Mouse (Mus musculus) left cerebral cortex, postnatal 10 days (tissue): Measurements from ENCODE around the gene Pias3. TPM values are rescaled to one million over a fixed set of nuclear protein-coding genes. Genes with fewer than 3 reads are reported as not detected.
A peak's percentile ranks its signal among the peaks of the same experiment; 100 is the strongest.
"Not testable (repeated sequence)": the region's sequence is repeated elsewhere in the genome, so short reads cannot be mapped to it uniquely, and the experiment has no call there.

Experiments used
- DNase-seq, 2 experiments: peaks; one replicate each; pipeline ENCODE4 v3.0.0; 2021 to 2022; ENCODE audit warnings: low spot score in 2 of 2, mixed read lengths in 1 of 2; ENCODE audit errors: extremely low spot score in 1 of 2
- intact Hi-C: fragments of 180-260 bp; cut with DNase I; formaldehyde crosslinking; loops from one replicate; pipeline ENCODE4 v1.15.1; 2025
- total RNA-seq, 2 experiments: library from RNA; stranded (reverse); gene quantifications; 2 replicates each; pipeline ENCODE4 v1.2.3; 2021

Gene Pias3
- 10 to 100 TPM; 19.7 to 26.6 TPM for total RNA-seq

DNA sequence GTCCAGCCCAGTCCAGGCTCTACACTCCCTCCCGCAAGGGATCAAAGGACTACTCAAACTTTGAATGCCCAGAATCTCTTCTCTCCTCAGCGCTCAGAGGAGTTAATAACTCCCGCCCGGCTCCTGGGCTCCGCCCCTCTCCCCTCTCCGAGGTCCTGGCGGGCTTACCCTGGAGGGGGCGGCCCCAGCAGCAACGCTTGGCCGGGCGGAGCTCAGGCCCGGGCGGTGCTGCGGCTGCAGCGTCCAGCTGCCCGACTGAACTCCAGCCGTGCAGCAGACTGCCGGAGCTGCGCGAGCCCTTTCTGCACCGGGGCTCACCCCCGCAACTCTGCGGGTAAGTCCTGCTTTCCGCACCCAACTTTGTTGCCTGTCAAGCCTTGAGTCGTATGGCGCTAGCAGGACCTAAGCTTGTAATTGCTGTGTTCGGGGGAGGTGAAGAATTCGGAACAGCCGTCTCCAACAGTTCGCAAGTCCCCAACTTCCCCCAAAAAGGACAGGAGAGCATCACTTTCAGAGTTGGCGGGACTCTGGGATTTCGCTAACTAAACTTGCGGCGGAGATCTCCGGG is at the start of gene Pias3:
TSS of gene Pias3 (plus strand) at position 187 of the 568 bp plus-strand sequence.
- peak in 1 of 2 experiments; percentile 93 for DNase-seq
- intact Hi-C loops: loop anchor here (5.0 kb wide), 1 partner anchor 149 kb away; no protein-coding TSS in a partner anchor

DNA sequence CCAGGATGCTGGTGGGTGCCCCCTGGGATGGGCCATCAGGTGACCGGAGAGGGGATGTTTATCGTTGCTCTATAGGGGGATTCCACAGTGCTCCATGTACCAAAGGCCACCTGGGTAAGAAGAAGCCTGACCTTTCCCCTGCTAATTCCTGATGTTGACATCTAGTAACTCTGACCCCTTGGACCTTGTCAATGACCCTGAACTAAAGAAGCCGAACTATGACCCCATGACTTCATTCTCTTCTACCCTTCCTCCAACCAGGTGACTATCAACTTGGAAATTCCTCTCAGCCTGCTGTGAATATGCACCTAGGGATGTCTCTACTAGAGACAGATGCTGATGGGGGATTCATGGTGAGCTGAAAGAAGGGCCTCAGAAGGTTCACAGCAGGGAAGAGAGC is 48.8 kb upstream of the Pias3 start:
- intact Hi-C loops: no loop called here

DNA sequence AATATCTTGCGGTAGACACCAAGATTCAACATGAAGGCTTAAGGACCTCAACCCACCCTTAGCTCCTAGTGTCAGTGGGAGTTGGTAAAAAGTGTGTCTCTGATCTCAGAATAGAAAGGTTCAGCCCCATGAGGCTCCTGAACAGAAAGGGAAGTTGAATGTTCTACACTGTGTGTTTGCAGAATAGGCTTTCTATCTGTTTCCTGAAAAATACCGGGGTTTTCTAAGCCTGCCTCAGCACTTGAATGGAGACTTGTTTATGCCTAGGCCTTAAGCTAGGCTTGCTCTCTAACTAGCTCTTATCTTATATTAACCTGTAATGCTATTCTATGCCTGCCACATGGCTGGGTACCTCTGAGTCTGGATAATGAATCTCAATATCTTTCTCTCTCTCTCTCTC is 35.3 kb upstream of the Pias3 start:
- no peak for DNase-seq
- intact Hi-C loops: no loop called here

More for the DNA sequence above, 48.8 kb upstream of the Pias3 start:
- DNase-seq: no peak

DNA sequence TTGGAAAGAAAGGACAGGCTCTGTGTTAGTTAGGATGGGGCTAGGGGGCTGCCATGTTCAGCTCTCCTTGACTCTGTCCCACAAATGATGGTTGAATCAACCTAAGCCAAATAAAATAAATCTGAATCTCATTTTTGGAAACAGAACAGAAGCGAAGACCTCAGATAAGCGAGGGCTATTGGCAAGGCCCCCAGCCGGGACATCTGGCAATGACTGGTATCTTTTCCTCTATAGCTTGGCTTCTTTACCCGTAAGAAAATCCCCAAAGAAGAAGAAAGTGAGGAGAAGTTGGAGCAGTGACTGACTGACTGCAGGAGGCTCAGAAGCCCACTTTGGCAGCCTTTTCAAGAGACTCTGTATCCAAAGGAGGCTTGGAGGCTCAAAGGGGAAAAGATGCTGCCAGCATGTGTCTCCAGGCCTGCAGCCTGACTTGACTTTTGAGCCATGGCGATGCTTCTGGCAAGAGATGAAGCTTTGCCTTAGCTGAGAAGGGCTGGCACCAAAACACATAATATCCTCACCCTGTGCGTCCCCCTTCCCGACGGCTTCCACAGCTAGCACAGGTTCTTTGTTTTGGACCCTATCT is 33.4 kb upstream of the Pias3 start:
- DNase-seq: no peak
- intact Hi-C loops: no loop called here

DNA sequence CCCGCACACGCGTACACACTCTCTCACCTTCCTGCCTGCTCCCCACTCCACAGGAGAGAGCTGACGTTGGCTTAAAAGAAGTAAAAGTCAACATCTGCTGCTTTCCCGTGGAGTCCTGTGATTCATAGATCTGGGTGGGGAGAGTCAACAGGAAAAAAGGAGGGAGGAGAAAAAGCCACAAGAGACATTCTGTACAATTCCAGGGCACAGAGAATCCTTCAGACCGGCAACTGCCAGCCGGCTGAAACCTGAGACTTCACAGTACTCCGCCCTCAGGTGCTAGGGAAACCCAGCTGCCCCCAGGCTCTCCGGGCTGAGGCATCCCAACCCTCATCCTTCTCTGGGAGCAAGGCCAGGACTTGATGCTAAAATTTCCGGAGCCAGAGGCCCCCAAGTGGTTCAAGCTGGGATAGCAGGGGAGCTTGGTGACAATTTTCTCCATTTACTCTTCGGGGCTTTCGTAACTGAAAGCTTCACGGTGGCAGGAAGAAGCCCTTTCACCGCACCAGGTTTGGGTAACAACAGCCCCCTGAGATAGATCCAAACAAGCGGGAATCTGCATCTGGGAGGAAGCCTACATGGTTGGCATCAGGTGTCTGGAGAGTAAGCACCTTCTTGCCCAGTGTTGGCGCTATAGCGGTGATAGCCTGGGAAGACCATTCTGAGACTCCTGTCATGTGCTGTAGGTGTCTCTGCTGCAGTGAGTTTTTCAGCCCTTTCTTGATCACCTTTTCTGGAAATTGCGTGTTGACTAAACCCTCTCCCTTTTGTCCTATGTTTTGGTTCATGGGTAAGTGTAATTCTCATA is 32.5 kb upstream of the Pias3 start:
- intact Hi-C loops: no loop called here
- peak; percentile 86 for DNase-seq

DNA sequence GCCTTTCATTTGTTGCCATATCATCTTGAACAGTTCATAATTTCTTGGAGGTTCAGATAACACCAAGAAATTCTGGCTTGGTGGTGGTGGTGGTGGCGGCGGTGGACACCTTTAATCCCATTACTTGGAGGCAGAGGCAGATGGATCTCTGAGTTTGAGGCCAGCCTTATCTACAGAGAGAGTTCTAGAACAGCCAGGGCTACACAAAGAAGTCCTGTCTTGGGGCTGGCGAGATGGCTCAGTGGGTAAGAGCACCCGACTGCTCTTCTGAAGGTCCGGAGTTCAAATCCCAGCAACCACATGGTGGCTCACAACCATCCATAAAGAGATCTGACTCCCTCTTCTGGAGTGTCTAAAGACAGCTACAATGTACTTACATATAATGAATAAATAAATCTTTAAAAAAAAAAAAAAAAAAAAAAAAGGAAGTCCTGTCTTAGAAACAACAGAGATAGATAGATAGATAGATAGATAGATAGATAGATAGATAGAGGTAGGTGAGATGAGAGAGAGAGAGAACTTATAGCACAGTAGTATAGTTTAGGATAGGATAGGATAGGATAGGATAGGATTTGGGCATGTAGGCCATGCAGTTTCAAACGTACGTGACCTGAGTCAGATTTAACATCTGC is 30.3 kb upstream of the Pias3 start:
- DNase-seq, intact Hi-C loops: not testable (repeated sequence)

DNA sequence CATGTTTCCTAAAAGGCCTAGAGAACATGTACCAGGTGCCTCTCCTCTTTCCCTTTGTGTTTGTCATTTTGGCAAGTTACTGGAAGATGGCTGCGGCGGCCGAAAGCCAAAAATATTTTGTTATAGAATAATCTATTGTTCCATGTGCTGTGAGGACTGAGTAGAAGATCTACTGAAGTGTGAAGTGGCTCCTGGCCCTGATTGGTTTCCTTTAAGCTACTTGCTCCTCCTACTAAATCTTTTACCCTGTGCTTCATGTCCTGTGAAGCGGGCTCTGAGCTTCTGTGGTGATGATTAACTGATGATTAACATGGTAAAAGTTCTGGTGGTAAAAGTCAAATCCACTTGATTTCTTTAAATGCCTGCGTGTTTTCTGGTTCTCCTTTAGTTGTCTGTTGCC is 29.3 kb upstream of the Pias3 start:
- no peak for DNase-seq
- intact Hi-C loops: no loop called here

DNA sequence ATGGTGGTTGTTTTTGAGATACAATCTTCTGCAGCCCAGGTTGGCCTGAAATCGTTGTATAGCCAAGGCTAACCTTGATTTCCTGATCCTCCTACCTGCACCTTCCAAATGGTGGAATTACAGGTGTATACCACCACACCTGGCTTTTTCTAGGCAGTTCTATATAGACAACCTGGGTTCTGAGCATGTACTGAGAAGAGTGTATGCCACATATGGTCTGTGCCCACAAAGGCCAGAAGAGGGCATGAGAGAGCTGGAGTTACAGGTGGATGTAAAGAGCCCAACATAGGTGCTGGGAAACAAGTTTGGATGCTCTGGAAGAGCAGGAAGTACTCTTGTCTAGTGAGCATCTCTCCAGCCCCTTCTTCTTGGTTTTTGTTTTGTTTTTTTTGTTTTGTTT is 28.9 kb upstream of the Pias3 start:
- no peak for DNase-seq
- intact Hi-C loops: no loop called here

DNA sequence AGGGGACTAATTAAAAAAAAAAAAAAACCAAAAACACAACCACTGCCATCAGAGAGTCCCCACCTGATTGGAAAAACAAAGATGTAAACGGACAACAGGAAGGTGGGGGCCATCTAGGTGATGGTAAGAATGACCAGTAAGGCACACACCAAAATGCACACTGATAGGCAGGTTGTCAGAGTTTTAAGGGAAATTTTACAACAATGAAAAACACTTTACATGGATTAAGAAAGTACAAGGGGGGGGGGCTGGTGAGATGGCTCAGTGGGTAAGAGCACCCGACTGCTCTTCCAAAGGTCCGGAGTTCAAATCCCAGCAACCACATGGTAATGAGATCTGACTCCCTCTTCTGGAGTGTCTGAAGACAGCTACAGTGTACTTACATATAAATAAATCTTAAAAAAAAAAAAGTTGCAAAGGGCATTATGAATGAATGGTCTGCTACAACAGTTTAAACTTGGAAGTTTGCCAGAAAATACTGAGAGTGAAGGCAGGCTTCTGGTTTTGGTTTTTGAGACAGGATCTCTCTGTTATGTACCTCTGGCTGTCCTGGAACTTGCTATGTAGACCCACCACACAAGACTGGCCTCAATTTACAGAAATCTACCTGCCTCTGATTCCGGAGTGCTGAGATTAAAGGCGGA is 27.6 kb upstream of the Pias3 start:
- intact Hi-C loops: no loop called here
- no peak for DNase-seq

DNA sequence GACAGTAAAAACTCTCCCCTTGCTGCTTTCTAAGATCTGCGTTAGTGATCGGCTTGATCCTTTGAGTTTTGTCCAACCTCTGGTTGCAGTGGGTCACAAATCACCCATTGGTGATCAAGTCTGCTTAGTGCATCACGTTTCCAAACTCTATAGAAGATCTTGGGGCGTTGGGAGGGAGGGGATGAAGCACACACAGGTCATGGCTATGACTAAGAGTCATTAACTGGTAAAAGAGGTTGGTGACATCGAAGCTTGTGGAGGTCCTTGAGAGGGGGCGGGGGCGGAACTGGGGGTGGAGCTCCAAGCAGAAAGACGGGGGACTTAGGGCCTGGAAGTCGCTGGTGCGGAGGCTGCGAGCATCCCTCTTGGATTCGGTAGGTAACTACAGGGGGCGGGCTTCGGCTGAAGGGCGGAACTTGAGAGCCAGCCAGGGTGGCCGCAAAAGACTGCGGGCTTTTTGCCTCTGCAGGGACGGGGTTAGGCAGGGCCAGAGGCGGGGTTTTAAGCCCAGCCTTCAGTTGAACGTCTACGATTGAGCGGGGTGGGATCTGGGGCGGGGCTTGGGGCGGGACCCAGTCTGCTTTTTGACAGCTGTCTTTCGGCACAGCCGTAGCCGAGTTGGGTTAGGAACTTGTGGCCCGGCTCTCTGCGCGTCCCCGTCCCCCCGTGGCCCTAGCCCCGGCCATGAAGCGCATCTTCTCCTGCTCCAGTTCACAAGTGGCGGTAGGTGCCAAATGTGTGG is 26.3 kb upstream of the Pias3 start, which contains the start of gene Ankrd35:
TSS of gene Ankrd35 (plus strand) at position 405 of the 742 bp plus-strand sequence.
- intact Hi-C loops: loop anchor here (5.0 kb wide), 1 partner anchor 37 kb away; the partner anchor contains the start of gene Nudt17

DNA sequence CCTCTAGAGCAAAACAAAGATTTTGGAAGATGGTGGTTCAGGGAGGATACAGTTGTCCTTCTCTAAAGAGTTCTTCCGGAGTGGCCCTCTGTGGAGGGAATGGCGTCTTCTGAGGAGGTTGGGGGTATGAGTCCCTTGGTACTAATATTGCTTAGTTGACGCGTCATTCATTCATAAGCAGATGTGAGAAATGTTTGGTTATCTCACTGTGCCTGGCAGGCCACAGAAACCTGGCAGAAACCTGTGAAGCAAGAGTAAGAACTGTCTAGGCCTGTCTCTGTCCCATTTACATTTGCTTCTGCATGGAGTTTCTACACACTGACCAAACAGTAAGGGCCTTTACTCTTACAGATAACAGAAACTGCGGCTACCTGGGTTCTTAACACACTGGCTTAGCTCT is 24.7 kb upstream of the Pias3 start:
- DNase-seq: no peak
- intact Hi-C loops: loop anchor here (5.0 kb wide), 1 partner anchor 36 kb away; the partner anchor contains the start of gene Nudt17

More for the DNA sequence above, 26.3 kb upstream of the Pias3 start, which contains the start of gene Ankrd35:
- peak; percentile 45 to 89 for DNase-seq

DNA sequence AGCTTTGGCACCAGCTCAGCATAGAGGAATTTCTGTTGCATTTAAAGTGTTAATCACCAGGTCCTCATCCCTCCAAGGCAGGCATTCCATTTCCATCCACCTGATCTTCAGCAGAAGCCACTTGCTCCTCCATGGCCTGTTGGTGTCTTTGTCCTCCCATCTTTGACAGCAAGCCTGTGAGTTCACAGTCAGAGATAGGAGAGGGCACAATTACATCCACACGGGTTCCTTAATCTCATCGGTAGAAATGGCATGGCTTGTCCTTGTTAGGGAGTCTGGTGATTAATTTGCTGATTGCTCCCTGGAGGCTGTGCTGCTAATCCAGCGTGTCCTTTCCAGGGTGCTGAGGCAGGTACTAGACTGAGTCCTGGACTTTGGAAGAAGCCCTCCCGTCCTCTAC is 22.7 kb upstream of the Pias3 start:
- intact Hi-C loops: loop anchor here (5.0 kb wide), 1 partner anchor 34 kb away; the partner anchor contains the start of gene Nudt17

DNA sequence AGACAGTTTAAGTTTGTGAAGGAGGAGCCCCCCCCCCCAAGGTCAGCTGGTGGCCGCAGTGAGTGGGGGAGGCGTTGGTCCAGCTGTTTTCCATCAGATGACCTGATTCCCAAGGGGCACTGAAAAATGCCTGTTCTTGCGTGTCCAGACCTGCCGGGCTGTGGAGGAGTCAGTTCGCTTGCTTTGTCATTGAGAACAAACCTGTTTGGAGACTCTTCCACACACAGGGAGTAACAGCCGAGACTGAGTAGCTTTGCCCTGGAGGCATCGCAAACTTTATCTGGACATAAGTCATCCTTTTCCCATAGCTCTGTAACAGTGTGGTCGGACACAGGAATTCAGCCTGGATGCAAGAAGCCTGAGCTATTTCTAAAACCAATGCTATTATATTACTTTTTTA is 21.7 kb upstream of the Pias3 start:
- intact Hi-C loops: loop anchor here (5.0 kb wide), 1 partner anchor 33 kb away; the partner anchor contains the start of gene Nudt17
- DNase-seq: no peak

More for the DNA sequence above, 22.7 kb upstream of the Pias3 start:
- DNase-seq: no peak

DNA sequence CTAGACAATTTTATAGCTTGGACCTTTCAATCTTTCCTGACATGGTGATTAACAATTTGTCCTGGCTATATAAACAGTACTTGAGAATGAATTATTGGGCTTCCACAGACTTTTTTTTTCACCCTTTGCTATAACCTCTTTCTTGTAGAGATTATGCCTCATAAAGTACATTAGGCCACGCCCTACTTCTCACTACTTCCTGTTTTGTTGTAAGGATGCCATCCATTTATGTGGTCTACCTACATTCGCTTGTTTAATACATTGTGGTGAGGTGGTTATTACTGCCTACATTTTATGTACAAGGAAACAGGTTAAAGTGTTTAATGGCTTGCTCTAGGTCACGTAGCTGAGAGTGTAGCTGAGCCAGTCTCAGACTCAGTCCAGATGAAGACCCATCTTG is 21.0 kb upstream of the Pias3 start:
- intact Hi-C loops: no loop called here
- DNase-seq: no peak

DNA sequence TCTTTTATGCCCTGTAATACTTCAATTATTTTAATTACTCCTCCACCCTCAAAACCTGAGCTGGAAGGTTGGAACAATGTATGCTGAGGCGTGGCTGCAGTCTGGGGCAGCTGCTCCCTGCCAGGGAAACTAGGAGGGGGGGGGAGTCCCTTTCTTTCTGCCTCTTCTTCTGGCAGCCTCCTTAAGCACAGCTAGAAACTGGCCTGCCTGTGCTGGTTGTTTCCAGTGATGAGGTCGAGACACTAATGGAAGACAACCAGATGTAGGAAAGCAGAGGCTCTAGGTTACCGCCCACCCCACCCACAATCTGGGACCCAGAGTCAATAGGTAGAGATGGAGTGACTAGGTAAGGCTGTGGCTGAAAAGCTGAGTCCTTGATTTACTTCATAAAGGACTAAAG is 20.5 kb upstream of the Pias3 start:
- no peak for DNase-seq
- intact Hi-C loops: no loop called here

DNA sequence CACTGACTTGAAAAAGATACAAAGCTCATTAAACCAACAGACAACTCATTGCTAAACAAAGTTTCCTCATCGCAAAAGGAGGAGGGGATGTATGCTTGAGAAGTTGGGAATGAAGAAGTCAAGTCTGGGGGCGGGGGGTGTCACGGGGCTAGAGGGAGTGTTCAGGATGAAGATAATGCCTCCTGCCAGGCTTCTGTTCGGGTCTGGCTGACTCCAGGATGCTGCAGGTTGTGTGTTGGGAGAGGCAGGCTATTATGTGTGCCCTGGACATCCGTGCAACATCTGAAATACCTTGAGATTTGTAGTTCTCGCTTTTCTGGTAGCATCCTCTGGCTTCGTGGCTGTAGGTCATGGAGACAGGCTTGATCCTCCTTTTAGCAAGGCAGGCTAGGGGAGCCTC is 17.7 kb upstream of the Pias3 start:
- DNase-seq: no peak
- intact Hi-C loops: no loop called here

DNA sequence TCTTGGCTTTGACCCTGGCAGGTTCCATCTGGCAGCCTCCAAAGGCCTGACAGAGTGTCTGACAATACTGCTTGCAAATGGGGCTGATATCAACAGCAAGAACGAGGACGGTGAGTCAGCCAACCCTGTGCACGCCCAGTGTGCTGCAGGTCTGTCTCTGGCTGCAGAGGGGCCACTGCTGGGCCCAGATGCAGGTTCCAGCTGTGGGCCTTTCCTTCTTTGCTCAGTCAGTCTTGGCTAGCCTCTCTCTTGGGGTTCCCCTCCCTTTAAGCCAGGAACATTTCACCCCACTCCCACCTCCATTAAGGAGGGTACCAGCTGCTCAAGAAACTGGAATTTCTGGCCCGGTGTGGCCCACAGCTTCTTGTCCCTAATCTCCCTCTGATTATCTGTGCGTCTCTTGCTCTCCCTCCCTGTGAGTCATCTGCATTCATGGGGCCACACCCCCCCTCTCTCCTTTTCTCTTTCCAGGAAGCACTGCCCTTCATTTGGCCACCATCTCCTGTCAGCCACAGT is 17.0 kb upstream of the Pias3 start:
- DNase-seq: no peak
- intact Hi-C loops: no loop called here
